Mouse (Mus musculus) heart, embryonic 16.5 days (tissue): ENCODE data around the gene Slfn1. TPM values are rescaled to one million over a fixed set of nuclear protein-coding genes. Genes with fewer than 3 reads are reported as not detected.
"Not testable (repeated sequence)": the region's sequence is repeated elsewhere in the genome, so short reads cannot be mapped to it uniquely, and the experiment has no call there.

Experiments
- ATAC-seq: fragments of 200-750 bp; cut with Nextera tagmentation; replicated peaks from 2 replicates; pipeline ENCODE4 v1.8.0; 2017; ENCODE audit warnings: moderate number of reproducible peaks; ENCODE audit not compliant: insufficient read depth, low FRiP score; ENCODE audit errors: extremely low read depth
- H3K27ac ChIP-seq: fragments of 300-500 bp; sonication (generic); 2 replicates; pipeline ENCODE4 v1.5.1; 2014; ENCODE audit warnings: mild to moderate bottlenecking, low read length, control low read depth, moderate library complexity
- H3K27me3 ChIP-seq: fragments of 300-500 bp; sonication (generic); 2 replicates; pipeline ENCODE4 v1.6.1; 2014; ENCODE audit warnings: low read length, mixed read lengths; ENCODE audit not compliant: control insufficient read depth, insufficient read depth
- H3K36me3 ChIP-seq: fragments of 300-500 bp; sonication (generic); 2 replicates; pipeline ENCODE4 v1.6.1; 2014; ENCODE audit not compliant: control insufficient read depth, insufficient read depth
- H3K4me1 ChIP-seq: fragments of 300-500 bp; sonication (generic); 2 replicates; pipeline ENCODE4 v1.6.1; 2014; ENCODE audit warnings: low read length, mixed read lengths; ENCODE audit not compliant: control insufficient read depth, insufficient read depth
- H3K4me2 ChIP-seq: fragments of 300-500 bp; sonication (generic); 2 replicates; pipeline ENCODE4 v1.6.1; 2014; ENCODE audit warnings: low read depth, mild to moderate bottlenecking, control low read depth, low read length
- H3K4me3 ChIP-seq: fragments of 300-500 bp; sonication (generic); 2 replicates; pipeline ENCODE4 v1.5.1; 2014; ENCODE audit warnings: mild to moderate bottlenecking, control low read depth, low read length
- H3K9ac ChIP-seq: fragments of 300-500 bp; sonication (generic); 2 replicates; pipeline ENCODE4 v1.6.1; 2014; ENCODE audit warnings: low read length, control low read depth
- H3K9me3 ChIP-seq: fragments of 300-500 bp; sonication (generic); replicated peaks from 2 replicates; pipeline ENCODE4 v1.6.1; 2016; ENCODE audit warnings: low read length; ENCODE audit not compliant: control insufficient read depth
- WGBS: fragments of 180-500 bp; shearing (Covaris S2); extraction: QIAGEN DNeasy Blood & Tissue Kit; methylation state at CpG from one replicate; pipeline ENCODE4 v1.1.7; 2014; 5-methylcytosine and 5-hydroxymethylcytosine counted together
- polyA plus RNA-seq: library from polyadenylated mRNA; unstranded; fragments of >200 nt; fragmentation: Nextera tagmentation; extraction: Ambion mirVana; gene quantifications from 2 replicates; pipeline ENCODE4 v1.2.1, GENCODE M21; 2015

Gene Slfn1
- polyA plus RNA-seq, 1 experiment from 2014 or later = 0.32 TPM

GRCm38 (mm10) chr11:83084161-83084560, 32.5 kb upstream of the Slfn1 start:
- Histone ChIP-seq H3K4me2 (no peak overlapping the region), H3K27ac (no peak overlapping the region), H3K9ac (no peak overlapping the region), H3K9me3 (peaks cover 4% of the 10 kb centered on the region; the same call in 1 of the 2 replicates), H3K4me3 (no peak overlapping the region), H3K4me1 (peaks cover 2% of the 10 kb centered on the region; the same call in 1 of the 2 replicates), H3K27me3 (no peaks in the 10 kb centered on the region), H3K36me3 (no peaks in the 10 kb centered on the region)
- no peak for ATAC-seq
- 82% methylated on average over 2 of the region's 2 CpGs for WGBS

DNA sequence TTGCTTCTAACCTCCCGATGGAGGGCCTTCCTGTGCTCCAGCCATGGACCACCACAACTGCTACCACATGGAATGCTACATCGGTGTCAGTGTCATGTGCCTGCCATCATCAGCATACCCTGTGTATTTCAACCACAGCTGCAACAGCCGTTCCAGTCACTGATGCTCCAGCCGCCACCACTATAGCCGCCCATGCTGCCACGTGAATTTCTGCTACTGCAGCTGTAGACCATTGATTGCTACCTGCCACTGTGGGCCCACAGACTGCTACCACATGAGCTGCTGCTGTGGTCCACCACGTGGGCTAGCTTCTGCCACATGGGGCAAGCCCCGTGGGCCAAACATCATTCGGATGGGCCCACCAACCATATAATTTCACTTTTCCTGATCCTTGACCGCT, 31.9 kb upstream of the Slfn1 start:
- H3K4me3 ChIP-seq = no peak overlapping the region
- WGBS = 84% methylated on average over 10 of the region's 10 CpGs
- H3K27me3 ChIP-seq = no peaks in the 10 kb centered on the region
- no peak overlapping the region for H3K9ac ChIP-seq
- H3K4me2 ChIP-seq = no peak overlapping the region
- H3K36me3 ChIP-seq = no peaks in the 10 kb centered on the region
- H3K4me1 ChIP-seq = no peaks in the 10 kb centered on the region; the same call in 1 of the 2 replicates
- H3K27ac ChIP-seq = no peak overlapping the region
- no peak for ATAC-seq
- peaks cover 4% of the 10 kb centered on the region; the same call in 1 of the 2 replicates for H3K9me3 ChIP-seq

GRCm38 (mm10) chr11:83115138-83115537, 1.5 kb upstream of the Slfn1 start:
- Histone ChIP-seq H3K27me3 (no peaks in the 10 kb centered on the region), H3K27ac (no peak overlapping the region), H3K4me1 (no peaks in the 10 kb centered on the region), H3K9ac (no peak overlapping the region), H3K4me2 (no peak overlapping the region), H3K4me3 (no peak overlapping the region), H3K36me3 (no peaks in the 10 kb centered on the region), H3K9me3 (no peaks in the 10 kb centered on the region; the same call in 1 of the 2 replicates)
- WGBS = 29% methylated on average over 2 of the region's 2 CpGs
- ATAC-seq = no peak

GRCm38 (mm10) chr11:83118056-83118455, 1.4 kb downstream of the Slfn1 start:
- no peak overlapping the region for H3K27ac ChIP-seq
- no peak overlapping the region for H3K4me3 ChIP-seq
- no peaks in the 10 kb centered on the region for H3K27me3 ChIP-seq
- no peaks in the 10 kb centered on the region for H3K4me1 ChIP-seq
- H3K36me3 ChIP-seq = no peaks in the 10 kb centered on the region
- no peak for ATAC-seq
- no peak overlapping the region for H3K4me2 ChIP-seq
- no peak overlapping the region for H3K9ac ChIP-seq
- H3K9me3 ChIP-seq = no peaks in the 10 kb centered on the region
- 42% methylated on average over 3 of the region's 3 CpGs for WGBS

DNA sequence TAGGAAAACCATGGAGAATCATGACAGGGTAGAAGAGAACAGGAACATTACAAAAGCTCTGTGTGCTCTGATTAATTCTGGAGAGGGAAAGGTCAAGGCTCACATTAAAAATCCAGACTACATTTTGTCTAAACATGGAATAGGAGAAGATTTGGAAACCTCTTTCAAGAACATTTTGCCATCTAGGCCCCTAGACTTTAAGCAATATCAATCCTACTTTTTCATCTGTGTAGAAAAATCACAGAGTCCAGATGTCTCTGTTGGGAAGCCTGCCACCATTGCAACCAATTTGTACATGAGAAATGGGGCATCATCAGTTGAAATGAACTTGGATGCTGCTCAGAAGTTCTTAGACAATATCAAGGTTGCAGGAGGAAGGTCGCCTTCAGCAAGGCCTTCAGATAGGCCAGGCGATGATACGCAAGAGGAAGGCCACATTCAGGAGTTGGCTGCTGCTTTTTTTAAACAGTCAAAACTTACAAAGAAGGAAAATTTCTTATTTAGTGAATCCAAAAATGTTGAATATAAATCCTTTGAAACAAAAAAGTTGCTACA, 4.6 kb downstream of the Slfn1 start:
- WGBS = 86% methylated on average over 3 of the region's 3 CpGs
- Histone ChIP-seq H3K9ac (no peak overlapping the region), H3K9me3 (no peaks in the 10 kb centered on the region), H3K27me3 (no peaks in the 10 kb centered on the region), H3K27ac (no peak overlapping the region), H3K4me1 (no peaks in the 10 kb centered on the region), H3K4me2 (no peak overlapping the region), H3K36me3 (no peaks in the 10 kb centered on the region), H3K4me3 (no peak overlapping the region)
- no peak for ATAC-seq

- no peaks in the 10 kb centered on the region for H3K27me3 ChIP-seq
- no peak for ATAC-seq
- H3K4me2 ChIP-seq = no peak overlapping the region
- H3K9me3 ChIP-seq = no peaks in the 10 kb centered on the region
- no peak overlapping the region for H3K9ac ChIP-seq
- 48% methylated on average over 4 of the region's 4 CpGs for WGBS
- H3K4me1 ChIP-seq = no peaks in the 10 kb centered on the region
- no peaks in the 10 kb centered on the region for H3K36me3 ChIP-seq
- no peak overlapping the region for H3K4me3 ChIP-seq
- H3K27ac ChIP-seq = no peak overlapping the region
Observed at GRCm38 (mm10) chr11:83123198-83123597, 6.5 kb downstream of the Slfn1 start.

DNA sequence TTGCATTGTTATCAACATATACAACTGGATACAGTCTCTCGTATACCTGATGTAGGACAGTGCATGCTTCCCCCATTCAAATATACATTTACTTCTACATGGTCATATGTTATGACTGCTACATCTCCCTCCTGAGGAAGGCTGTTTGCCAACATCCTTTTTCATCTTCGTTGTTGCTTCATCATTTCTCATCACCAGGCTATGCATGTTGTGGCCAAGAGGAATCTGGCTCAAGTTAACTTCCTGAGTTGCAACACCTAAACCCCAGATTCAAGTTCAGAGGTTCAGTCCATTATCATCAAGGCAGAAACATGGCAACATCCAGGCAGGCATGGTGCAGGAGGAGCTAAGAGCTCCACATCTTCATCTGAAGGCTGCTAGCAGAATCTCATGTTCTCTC, 8.3 kb downstream of the Slfn1 start:
- H3K27me3 ChIP-seq = no peaks in the 10 kb centered on the region
- H3K4me1 ChIP-seq = no peaks in the 10 kb centered on the region
- H3K27ac ChIP-seq = no peak overlapping the region
- no peaks in the 10 kb centered on the region for H3K36me3 ChIP-seq
- H3K4me3 ChIP-seq = no peak overlapping the region
- no peak overlapping the region for H3K4me2 ChIP-seq
- ATAC-seq = no peak
- H3K9me3 ChIP-seq = no peaks in the 10 kb centered on the region
- no peak overlapping the region for H3K9ac ChIP-seq
- WGBS = 75% methylated on average over 2 of the region's 2 CpGs

GRCm38 (mm10) chr11:83125633-83126032, 9.0 kb downstream of the Slfn1 start:
- H3K4me1 ChIP-seq, H3K27me3 ChIP-seq, H3K4me3 ChIP-seq, H3K9ac ChIP-seq, H3K4me2 ChIP-seq, H3K36me3 ChIP-seq, ATAC-seq, H3K27ac ChIP-seq, H3K9me3 ChIP-seq: not testable (repeated sequence)
- WGBS = no CpG with 5 or more reads among the region's 1 CpGs

GRCm38 (mm10) chr11:83137253-83137652, 20.6 kb downstream of the Slfn1 start:
- H3K4me1 ChIP-seq, H3K27me3 ChIP-seq, H3K9ac ChIP-seq, ATAC-seq, H3K4me2 ChIP-seq, H3K27ac ChIP-seq, H3K36me3 ChIP-seq, H3K9me3 ChIP-seq, H3K4me3 ChIP-seq: not testable (repeated sequence)
- WGBS = 83% methylated on average over 1 of the region's 2 CpGs
